Mouse (Mus musculus): Measurements from ENCODE around the gene Nav2. TPM values are rescaled to one million over a fixed set of nuclear protein-coding genes. Genes with fewer than 3 reads are reported as not detected.

The Nav2 gene
- polyA plus RNA-seq, 1 experiment from 2014 or later: 22.2 TPM

DNA sequence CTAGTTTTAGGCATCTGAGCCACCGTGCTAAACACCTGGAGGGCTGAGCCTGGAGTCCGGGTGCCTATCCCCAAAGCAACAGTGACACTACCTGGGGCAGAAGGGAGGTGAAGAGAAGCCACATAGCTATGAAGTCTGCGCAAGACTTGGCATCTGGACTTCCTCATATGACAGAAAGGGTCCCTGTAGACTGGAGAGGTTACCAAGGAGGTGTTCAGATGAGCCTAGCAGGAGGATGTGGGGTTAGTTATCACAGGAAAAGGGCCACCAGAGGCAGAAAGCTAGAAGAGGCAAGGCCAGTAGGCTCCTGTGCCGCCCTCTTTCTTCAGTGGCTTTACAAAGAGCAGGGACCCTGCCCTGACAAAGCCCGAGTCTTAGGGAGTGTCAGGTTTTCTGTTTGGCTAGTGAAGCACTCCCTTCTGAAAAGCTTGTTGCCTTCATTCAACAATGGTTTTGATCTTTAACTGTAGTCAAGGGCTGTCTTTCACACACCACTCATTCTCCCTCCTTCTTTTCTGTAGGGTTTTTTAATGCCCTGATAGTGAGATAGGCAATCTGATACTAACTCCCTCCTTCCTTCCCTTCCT is 417.7 kb downstream of the Nav2 start:
- no peaks in the 10 kb centered on the region for H3K9me3 ChIP-seq
- H3K4me3 ChIP-seq (replicated peaks): no peak overlapping the region
- WGBS: 32% methylated on average over 5 of the region's 5 CpGs
- no peak for ATAC-seq
- H3K27me3 ChIP-seq: no peaks in the 10 kb centered on the region
- H3K36me3 ChIP-seq: no peaks in the 10 kb centered on the region
- peaks cover 23% of the 10 kb centered on the region for H3K4me1 ChIP-seq (replicated peaks)
- H3K4me2 ChIP-seq (replicated peaks): no peak overlapping the region
- H3K9ac ChIP-seq (replicated peaks): no peak overlapping the region
- H3K27ac ChIP-seq: no peak overlapping the region

DNA sequence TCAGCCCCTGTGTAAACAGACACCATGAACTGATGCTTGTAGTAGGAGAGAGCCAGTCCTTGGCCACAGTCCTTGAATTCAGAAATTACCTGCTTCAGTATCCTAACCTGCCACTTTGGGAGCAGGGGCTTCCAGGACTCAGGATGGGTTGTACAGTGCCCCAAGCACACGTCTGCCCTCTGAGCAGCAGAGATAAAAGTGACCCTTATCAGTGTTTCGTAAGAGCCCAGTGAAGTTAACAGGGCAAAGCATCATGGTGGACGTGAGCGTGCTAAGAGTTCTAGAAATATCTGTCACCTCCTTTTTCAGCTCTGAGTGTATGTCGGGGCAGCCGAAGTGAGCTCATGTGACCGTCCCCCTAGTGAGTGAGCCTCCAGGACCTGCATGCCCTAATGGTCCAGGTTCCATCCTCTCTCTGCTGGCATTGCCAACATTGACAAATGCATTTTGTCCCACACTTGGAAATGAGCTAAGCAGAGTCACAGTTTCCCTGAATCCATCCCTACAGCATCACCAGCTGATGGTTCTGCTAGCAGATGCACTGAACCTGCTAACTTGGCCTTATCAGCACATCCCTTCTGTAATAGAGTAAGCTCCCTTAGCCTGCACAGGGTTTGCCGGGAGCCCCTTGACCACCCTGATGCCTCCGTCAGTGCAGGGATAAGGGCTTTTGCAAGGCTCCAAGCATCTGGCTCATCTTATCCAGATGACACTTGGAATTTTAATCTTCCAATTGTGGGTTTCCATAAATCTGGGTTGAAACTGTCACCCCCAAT is 418.6 kb downstream of the Nav2 start:
- Histone ChIP-seq H3K27ac (no peak overlapping the region), H3K9me3 (no peaks in the 10 kb centered on the region), H3K36me3 (no peaks in the 10 kb centered on the region), H3K4me2 (replicated peaks) (no peak overlapping the region), H3K4me1 (replicated peaks) (peaks cover 32% of the 10 kb centered on the region), H3K4me3 (replicated peaks) (no peak overlapping the region), H3K27me3 (no peaks in the 10 kb centered on the region), H3K9ac (replicated peaks) (no peak overlapping the region)
- no peak for ATAC-seq
- 84% methylated on average over 9 of the region's 9 CpGs for WGBS

DNA sequence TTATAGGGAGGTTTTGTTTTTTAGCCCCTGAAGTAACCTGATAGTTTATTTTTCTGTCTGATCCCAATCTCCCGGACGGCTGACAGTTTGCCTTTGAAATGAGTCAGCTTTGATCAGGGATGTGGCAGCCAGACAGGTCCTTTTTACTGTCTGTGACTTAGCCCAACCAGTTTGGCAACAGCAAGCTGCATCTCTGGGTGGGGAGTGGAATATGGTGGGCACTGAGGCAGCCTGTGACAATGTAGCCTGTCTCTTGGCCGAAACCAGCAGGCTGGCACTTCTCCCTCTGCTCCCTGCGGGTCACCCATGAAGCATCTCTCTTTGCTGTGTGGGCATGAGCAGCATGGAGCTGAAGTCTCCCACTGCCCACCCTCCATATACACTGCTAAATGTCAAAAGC is 421.7 kb downstream of the Nav2 start:
- no peaks in the 10 kb centered on the region for H3K9me3 ChIP-seq
- 62% methylated on average over 4 of the region's 4 CpGs for WGBS
- no peak overlapping the region for H3K4me2 ChIP-seq (replicated peaks)
- H3K36me3 ChIP-seq: no peaks in the 10 kb centered on the region
- no peak overlapping the region for H3K9ac ChIP-seq (replicated peaks)
- no peak overlapping the region for H3K4me3 ChIP-seq (replicated peaks)
- H3K27ac ChIP-seq: no peak overlapping the region
- peaks cover 36% of the 10 kb centered on the region for H3K4me1 ChIP-seq (replicated peaks)
- H3K27me3 ChIP-seq: no peaks in the 10 kb centered on the region
- ATAC-seq: no peak

DNA sequence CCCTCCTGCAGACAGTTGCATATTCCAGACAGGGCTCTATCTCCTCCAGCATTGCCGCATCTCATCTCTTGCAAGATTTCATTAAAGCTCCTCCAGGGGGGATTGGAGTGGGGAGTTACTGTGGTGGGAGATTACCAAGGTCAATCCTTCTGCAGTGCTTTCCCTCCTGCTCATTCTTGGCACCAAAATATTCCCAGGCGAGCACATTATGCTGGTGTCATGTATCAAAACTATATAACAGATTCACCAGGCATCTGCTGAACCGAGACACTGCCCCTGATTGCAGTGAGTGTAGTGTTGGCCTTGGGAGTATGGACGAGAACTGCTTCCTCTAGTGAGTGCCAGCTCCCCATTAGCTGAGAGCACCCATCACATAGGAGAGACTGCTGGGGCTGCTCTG is 423.4 kb downstream of the Nav2 start:
- H3K27ac ChIP-seq: no peak overlapping the region
- no peaks in the 10 kb centered on the region for H3K9me3 ChIP-seq
- 80% methylated on average over 4 of the region's 4 CpGs for WGBS

DNA sequence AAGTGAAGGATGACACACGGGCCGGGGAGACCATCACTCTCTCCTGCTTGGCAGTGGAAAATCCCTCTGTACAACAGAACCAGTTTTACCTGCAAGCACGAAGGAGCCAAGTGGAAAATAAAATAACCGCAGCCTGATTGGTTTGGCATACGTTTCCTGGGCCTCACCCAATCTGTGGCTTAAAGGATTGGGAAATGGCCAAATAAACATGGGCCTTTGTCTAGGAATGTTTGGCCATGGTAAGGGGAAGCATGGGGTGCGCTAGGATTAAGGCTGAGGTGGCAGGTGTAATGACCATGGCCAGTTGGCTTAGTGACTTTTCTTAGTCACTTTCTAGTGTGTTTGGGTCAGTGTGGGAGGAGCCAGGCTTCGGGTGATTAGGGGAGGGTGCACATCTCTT is 424.1 kb downstream of the Nav2 start:
- no peak overlapping the region for H3K9ac ChIP-seq (replicated peaks)
- H3K9me3 ChIP-seq: no peaks in the 10 kb centered on the region
- ATAC-seq: no peak; the same call in 1 of the 2 replicates
- no peak overlapping the region for H3K4me3 ChIP-seq (replicated peaks)
- WGBS: 79% methylated on average over 7 of the region's 7 CpGs
- 0 out of 2 replicates have a peak, but pooled peaks cover 4% of the 10 kb centered on the region for H3K27me3 ChIP-seq
- no peak overlapping the region for H3K27ac ChIP-seq
- H3K4me2 ChIP-seq (replicated peaks): no peak overlapping the region
- H3K4me1 ChIP-seq (replicated peaks): peaks cover 28% of the 10 kb centered on the region
- H3K36me3 ChIP-seq: no peaks in the 10 kb centered on the region

More for the DNA sequence above, 423.4 kb downstream of the Nav2 start:
- no peak overlapping the region for H3K4me2 ChIP-seq (replicated peaks)
- H3K9ac ChIP-seq (replicated peaks): no peak overlapping the region
- no peaks in the 10 kb centered on the region for H3K36me3 ChIP-seq
- H3K4me3 ChIP-seq (replicated peaks): no peak overlapping the region
- ATAC-seq: no peak
- H3K27me3 ChIP-seq: 0 out of 2 replicates have a peak, but pooled peaks cover 4% of the 10 kb centered on the region
- peaks cover 27% of the 10 kb centered on the region for H3K4me1 ChIP-seq (replicated peaks)

DNA sequence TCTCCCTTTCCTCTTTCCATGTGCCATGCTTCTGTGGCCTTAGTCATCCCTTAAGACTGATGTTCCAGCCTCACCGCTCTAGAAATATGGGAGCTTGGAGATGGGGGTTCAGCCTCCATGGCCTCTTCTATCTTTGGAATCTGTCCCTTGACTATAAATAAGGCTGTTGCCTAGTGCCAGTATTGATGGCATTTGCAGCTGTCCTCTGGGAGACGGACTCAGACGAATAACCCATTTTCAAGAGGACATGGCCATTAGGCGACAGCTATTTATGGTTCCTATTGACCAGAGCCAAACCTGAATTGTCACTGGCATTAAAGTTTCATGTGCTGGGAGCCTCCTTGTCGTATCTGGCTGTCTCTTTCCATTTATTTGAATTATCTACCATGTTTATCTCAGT is 425.6 kb downstream of the Nav2 start:
- Histone ChIP-seq H3K9me3 (no peaks in the 10 kb centered on the region), H3K27ac (no peak overlapping the region), H3K9ac (replicated peaks) (no peak overlapping the region), H3K4me3 (replicated peaks) (no peak overlapping the region), H3K36me3 (no peaks in the 10 kb centered on the region), H3K4me2 (replicated peaks) (no peak overlapping the region), H3K27me3 (0 out of 2 replicates have a peak, but pooled peaks cover 4% of the 10 kb centered on the region), H3K4me1 (replicated peaks) (peaks cover 34% of the 10 kb centered on the region)
- WGBS: 45% methylated on average over 5 of the region's 5 CpGs
- ATAC-seq: no peak

DNA sequence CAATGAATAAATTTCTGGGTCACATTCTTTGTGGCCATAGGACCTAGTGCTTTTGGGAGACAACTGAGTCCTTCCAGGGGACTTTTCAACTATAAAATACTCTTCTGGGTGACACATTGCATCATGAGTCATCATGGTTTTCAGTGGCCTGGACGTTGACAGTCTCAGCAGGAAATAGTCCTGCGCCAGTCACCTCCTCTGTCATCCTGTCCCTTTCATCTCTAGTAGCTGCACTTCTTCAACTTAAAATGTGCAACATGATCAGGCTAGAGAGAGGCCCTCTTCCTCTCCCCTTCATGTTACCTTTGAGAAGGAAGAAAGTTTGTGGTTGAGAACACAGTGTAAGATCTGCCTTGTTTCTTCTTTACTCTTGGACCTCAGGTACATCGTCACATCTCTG is 426.5 kb downstream of the Nav2 start:
- Histone ChIP-seq H3K9ac (replicated peaks) (no peak overlapping the region), H3K4me2 (replicated peaks) (no peak overlapping the region), H3K4me1 (replicated peaks) (peaks cover 35% of the 10 kb centered on the region), H3K27me3 (0 out of 2 replicates have a peak, but pooled peaks cover 4% of the 10 kb centered on the region), H3K4me3 (replicated peaks) (no peak overlapping the region), H3K36me3 (no peaks in the 10 kb centered on the region), H3K27ac (no peak overlapping the region), H3K9me3 (no peaks in the 10 kb centered on the region)
- 65% methylated on average over 3 of the region's 3 CpGs for WGBS
- ATAC-seq: no peak

DNA sequence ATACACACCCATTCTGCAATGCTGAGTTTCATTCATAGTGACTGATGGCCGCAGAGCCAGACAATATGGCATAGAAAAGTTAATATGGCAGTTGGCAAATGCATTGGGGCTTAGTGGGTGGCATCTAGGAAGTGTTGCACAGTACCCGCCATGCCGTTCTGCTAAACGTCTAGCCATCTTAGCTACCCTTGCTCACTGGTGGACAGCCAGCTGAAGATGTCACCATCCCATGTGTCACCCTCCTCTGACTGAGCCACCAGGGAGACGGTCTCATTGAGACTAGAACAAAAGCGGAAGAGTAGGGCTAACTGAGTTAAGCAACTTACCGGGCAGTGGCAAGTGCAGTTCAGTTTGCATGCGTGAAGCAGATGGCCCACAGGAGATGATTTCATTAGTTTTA is 428.2 kb downstream of the Nav2 start:
- Histone ChIP-seq H3K27me3 (0 out of 2 replicates have a peak, but pooled peaks cover 4% of the 10 kb centered on the region), H3K9ac (replicated peaks) (no peak overlapping the region), H3K9me3 (no peaks in the 10 kb centered on the region), H3K4me3 (replicated peaks) (no peak overlapping the region), H3K4me1 (replicated peaks) (peaks cover 38% of the 10 kb centered on the region), H3K27ac (no peak overlapping the region), H3K36me3 (no peaks in the 10 kb centered on the region), H3K4me2 (replicated peaks) (no peak overlapping the region)
- 68% methylated on average over 8 of the region's 8 CpGs for WGBS
- no peak for ATAC-seq

DNA sequence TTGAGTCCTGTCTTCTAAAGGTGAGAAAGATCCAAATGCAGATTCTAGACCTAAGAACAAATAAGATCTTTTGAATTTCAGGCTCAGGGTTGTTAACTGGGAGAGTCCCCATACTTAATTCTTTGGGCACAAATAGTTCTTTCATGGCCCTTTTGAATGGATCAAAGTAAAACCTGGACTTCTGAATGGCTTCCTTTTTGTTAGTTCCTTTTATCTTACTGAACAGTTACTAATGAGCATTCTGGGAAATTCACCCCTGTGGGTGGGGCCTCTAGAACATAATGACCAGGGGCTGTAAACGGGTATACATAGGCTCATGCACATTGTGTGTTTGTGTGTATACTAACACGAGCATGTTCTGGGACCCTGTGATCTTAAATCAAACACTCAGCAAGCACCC is 429.2 kb downstream of the Nav2 start:
- Histone ChIP-seq H3K9me3 (no peaks in the 10 kb centered on the region), H3K4me2 (replicated peaks) (no peak overlapping the region), H3K27ac (no peak overlapping the region), H3K9ac (replicated peaks) (no peak overlapping the region), H3K27me3 (0 out of 2 replicates have a peak, but pooled peaks cover 4% of the 10 kb centered on the region), H3K4me3 (replicated peaks) (no peak overlapping the region), H3K36me3 (no peaks in the 10 kb centered on the region), H3K4me1 (replicated peaks) (peaks cover 43% of the 10 kb centered on the region)
- no peak for ATAC-seq
- WGBS: 1% methylated on average over 2 of the region's 2 CpGs

DNA sequence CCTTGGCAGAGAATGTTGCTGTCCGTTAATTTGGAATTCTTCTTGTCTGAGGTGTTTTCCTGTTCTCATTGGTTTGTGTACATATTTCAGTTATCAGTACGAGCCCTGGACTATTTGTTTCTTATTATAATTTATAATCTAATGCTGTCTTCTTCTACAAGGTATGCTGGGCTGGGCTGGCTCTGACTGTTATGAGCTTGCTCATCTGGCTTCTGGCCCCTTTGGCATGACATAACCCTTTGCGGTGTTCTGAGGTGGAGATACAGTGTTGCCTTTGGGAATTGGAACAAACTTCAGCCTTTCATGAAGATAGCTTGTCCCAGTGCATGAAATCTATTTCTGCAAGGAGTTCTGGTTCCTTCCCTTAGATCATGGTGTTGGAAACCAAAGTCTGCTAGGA is 431.4 kb downstream of the Nav2 start:
- no peak overlapping the region for H3K4me2 ChIP-seq (replicated peaks)
- no peak overlapping the region for H3K9ac ChIP-seq (replicated peaks)
- 91% methylated on average over 3 of the region's 3 CpGs for WGBS
- H3K4me3 ChIP-seq (replicated peaks): no peak overlapping the region
- ATAC-seq: no peak
- H3K27me3 ChIP-seq: 0 out of 2 replicates have a peak, but pooled peaks cover 4% of the 10 kb centered on the region
- peaks cover 49% of the 10 kb centered on the region for H3K4me1 ChIP-seq (replicated peaks)
- no peaks in the 10 kb centered on the region for H3K9me3 ChIP-seq
- H3K27ac ChIP-seq: no peak overlapping the region
- H3K36me3 ChIP-seq: no peaks in the 10 kb centered on the region

DNA sequence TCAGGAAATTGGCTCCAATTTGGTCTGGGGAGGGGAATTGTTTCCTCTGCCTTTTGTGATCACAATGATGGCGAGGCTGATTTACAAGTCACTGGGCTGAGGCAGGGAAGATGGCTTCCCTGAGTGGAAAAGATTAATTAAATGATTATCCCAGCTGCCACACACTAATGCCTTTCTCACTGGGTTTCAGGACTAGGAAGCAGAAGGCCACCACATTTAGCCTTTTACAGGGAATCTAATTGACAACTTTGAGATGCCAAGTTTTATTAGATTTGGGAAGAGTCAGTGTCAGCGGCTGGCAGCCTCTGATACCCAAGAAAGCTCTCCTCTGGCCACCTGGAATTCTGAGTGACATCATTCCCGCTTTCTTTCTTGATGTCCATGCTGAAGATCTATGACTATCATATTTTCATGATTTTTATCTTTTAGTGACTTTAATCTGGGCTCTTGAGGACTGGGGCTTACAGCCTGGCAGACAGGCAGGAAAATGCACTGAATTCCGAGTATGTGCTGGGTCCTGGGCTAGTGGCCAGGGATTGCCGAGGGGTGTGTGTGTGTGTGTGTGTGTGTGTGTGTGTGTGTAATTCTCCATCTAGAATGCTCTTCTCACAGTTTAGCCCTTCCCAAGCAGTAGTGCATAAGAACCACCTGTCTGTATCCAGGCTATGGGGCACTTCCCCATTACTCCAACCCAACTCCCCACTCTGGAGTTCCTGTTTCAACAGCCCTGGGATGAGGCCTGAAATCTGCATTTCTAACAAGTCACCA is 432.8 kb downstream of the Nav2 start:
- H3K27me3 ChIP-seq: no peaks in the 10 kb centered on the region
- WGBS: 44% methylated on average over 5 of the region's 5 CpGs
- no peak overlapping the region for H3K4me3 ChIP-seq (replicated peaks)
- no peaks in the 10 kb centered on the region for H3K9me3 ChIP-seq
- peak; percentile 21; the same call in 1 of the 2 replicates for ATAC-seq
- no peak overlapping the region for H3K9ac ChIP-seq (replicated peaks)
- H3K4me1 ChIP-seq (replicated peaks): peaks cover 49% of the 10 kb centered on the region
- H3K27ac ChIP-seq: peak overlapping the region; percentile 72
- H3K36me3 ChIP-seq: no peaks in the 10 kb centered on the region
- H3K4me2 ChIP-seq (replicated peaks): no peak overlapping the region

All from midbrain, embryonic 13.5 days (tissue).